Mouse (Mus musculus) testis, adult 2 months (tissue): Measurements from ENCODE around the gene Pdzd7.

Experiments used
- CTCF ChIP-seq: fragments of 200-500 bp; IDR thresholded peaks from 2 replicates; pipeline ENCODE4 v1.5.1; 2012; ENCODE audit warnings: low read depth, mild to moderate bottlenecking, inconsistent platforms, low read length, moderate library complexity; ENCODE audit not compliant: control insufficient read depth, insufficient read depth, insufficient replicate concordance
- POLR2A ChIP-seq: fragments of 200-500 bp; IDR thresholded peaks from 2 replicates; pipeline ENCODE4 v1.6.1; 2012; ENCODE audit warnings: low read depth, mild to moderate bottlenecking, inconsistent platforms, low read length, moderate library complexity; ENCODE audit not compliant: control insufficient read depth

DNA sequence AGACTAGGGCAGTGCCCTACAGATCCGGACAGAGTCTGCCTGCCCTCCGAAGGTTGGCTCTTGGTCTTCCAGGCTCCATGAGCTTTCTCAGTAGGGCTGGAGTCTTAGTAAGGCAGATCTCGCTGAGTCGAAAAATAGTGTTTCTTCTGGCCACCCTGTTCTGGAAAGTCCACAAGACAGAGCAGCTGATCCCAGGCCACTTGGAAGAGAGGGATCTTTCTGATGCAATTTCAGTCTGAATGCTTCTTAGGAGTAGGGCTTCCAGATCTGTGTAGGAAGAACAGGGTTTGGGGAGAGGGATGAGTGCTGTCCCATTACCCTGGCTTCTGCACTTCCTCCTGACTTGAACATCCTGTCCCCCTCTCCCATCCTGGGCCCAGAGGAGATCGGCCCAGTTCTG lies at the start of gene Pdzd7:
- TF ChIP-seq POLR2A (no peak), CTCF (no peak)
